Mouse (Mus musculus): ENCODE results near the gene Emc10. TPM values are rescaled to one million over a fixed set of nuclear protein-coding genes. Genes with fewer than 3 reads are reported as not detected.

Emc10 gene
- polyA plus RNA-seq, 1 experiment = 67.7 TPM

GRCm38 (mm10) chr7:44491391-44491790 lies 4.9 kb downstream of the Emc10 start:
- Histone ChIP-seq H3K27me3 (ENCODE audit: control insufficient read depth, insufficient read depth, low read length, poor library complexity, severe bottlenecking) (no peaks in the 10 kb centered on the region), H3K4me3 (ENCODE audit: low read depth, low read length) (no peak overlapping the region), H3K36me3 (ENCODE audit: control insufficient read depth, insufficient read depth, low read length, poor library complexity, severe bottlenecking) (no peaks in the 10 kb centered on the region), H3K9ac (ENCODE audit: low read depth, poor library complexity, severe bottlenecking) (no peak overlapping the region), H3K27ac (ENCODE audit: insufficient read depth, low read length) (no peak overlapping the region), H3K4me1 (ENCODE audit: control insufficient read depth, insufficient read depth, low read length) (peaks cover 8% of the 10 kb centered on the region), H3K9me3 (replicated peaks; ENCODE audit: control insufficient read depth, insufficient read depth, low read length, poor library complexity, severe bottlenecking) (no peaks in the 10 kb centered on the region)
- TF ChIP-seq CTCF (IDR thresholded peaks at IDR 0.05; ENCODE audit: low read depth, low read length) (no peak), POLR2A (IDR thresholded peaks at IDR 0.05; ENCODE audit: insufficient read depth, low read length) (no peak)

GRCm38 (mm10) chr7:44490281-44490680 lies 6.0 kb downstream of the Emc10 start:
- Histone ChIP-seq H3K27me3 (ENCODE audit: control insufficient read depth, insufficient read depth, low read length, poor library complexity, severe bottlenecking) (no peaks in the 10 kb centered on the region), H3K4me3 (ENCODE audit: low read depth, low read length) (no peak overlapping the region), H3K27ac (ENCODE audit: insufficient read depth, low read length) (no peak overlapping the region), H3K9me3 (replicated peaks; ENCODE audit: control insufficient read depth, insufficient read depth, low read length, poor library complexity, severe bottlenecking) (no peaks in the 10 kb centered on the region), H3K9ac (ENCODE audit: low read depth, poor library complexity, severe bottlenecking) (no peak overlapping the region), H3K36me3 (ENCODE audit: control insufficient read depth, insufficient read depth, low read length, poor library complexity, severe bottlenecking) (no peaks in the 10 kb centered on the region), H3K4me1 (ENCODE audit: control insufficient read depth, insufficient read depth, low read length) (peaks cover 8% of the 10 kb centered on the region)
- TF ChIP-seq POLR2A (IDR thresholded peaks at IDR 0.05; ENCODE audit: insufficient read depth, low read length) (no peak), CTCF (IDR thresholded peaks at IDR 0.05; ENCODE audit: low read depth, low read length) (no peak), EP300 (IDR thresholded peaks at IDR 0.05; ENCODE audit: insufficient read depth, low read depth, low read length) (no peak)

- H3K27ac ChIP-seq (ENCODE audit: insufficient read depth, low read length) = no peak overlapping the region
- no peaks in the 10 kb centered on the region for H3K36me3 ChIP-seq (ENCODE audit: control insufficient read depth, insufficient read depth, low read length, poor library complexity, severe bottlenecking)
- no peaks in the 10 kb centered on the region for H3K27me3 ChIP-seq (ENCODE audit: control insufficient read depth, insufficient read depth, low read length, poor library complexity, severe bottlenecking)
- peaks cover 14% of the 10 kb centered on the region for H3K4me1 ChIP-seq (ENCODE audit: control insufficient read depth, insufficient read depth, low read length)
- no peak overlapping the region for H3K4me3 ChIP-seq (ENCODE audit: low read depth, low read length)
- no peak overlapping the region for H3K9ac ChIP-seq (ENCODE audit: low read depth, poor library complexity, severe bottlenecking)
- no peak for TF ChIP-seq EP300 (IDR thresholded peaks at IDR 0.05; ENCODE audit: insufficient read depth, low read depth, low read length)
- TF ChIP-seq POLR2A (IDR thresholded peaks at IDR 0.05; ENCODE audit: insufficient read depth, low read length) = no peak
- TF ChIP-seq CTCF (IDR thresholded peaks at IDR 0.05; ENCODE audit: low read depth, low read length) = no peak
- no peaks in the 10 kb centered on the region for H3K9me3 ChIP-seq (replicated peaks; ENCODE audit: control insufficient read depth, insufficient read depth, low read length, poor library complexity, severe bottlenecking)
Measured at GRCm38 (mm10) chr7:44488545-44488944, 7.8 kb downstream of the Emc10 start.

GRCm38 (mm10) chr7:44487936-44488335 lies 8.4 kb downstream of the Emc10 start:
- H3K9me3 ChIP-seq (replicated peaks; ENCODE audit: control insufficient read depth, insufficient read depth, low read length, poor library complexity, severe bottlenecking) = no peaks in the 10 kb centered on the region
- TF ChIP-seq POLR2A (IDR thresholded peaks at IDR 0.05; ENCODE audit: insufficient read depth, low read length) (no peak), CTCF (IDR thresholded peaks at IDR 0.05; ENCODE audit: low read depth, low read length) (no peak), EP300 (IDR thresholded peaks at IDR 0.05; ENCODE audit: insufficient read depth, low read depth, low read length) (no peak)
- H3K27ac ChIP-seq (ENCODE audit: insufficient read depth, low read length) = no peak overlapping the region

GRCm38 (mm10) chr7:44486927-44487575 lies 9.3 kb downstream of the Emc10 start:
- H3K4me1 ChIP-seq (ENCODE audit: control insufficient read depth, insufficient read depth, low read length) = peaks cover 14% of the 10 kb centered on the region
- H3K36me3 ChIP-seq (ENCODE audit: control insufficient read depth, insufficient read depth, low read length, poor library complexity, severe bottlenecking) = no peaks in the 10 kb centered on the region
- no peaks in the 10 kb centered on the region for H3K27me3 ChIP-seq (ENCODE audit: control insufficient read depth, insufficient read depth, low read length, poor library complexity, severe bottlenecking)
- no peaks in the 10 kb centered on the region for H3K9me3 ChIP-seq (replicated peaks; ENCODE audit: control insufficient read depth, insufficient read depth, low read length, poor library complexity, severe bottlenecking)
- no peak overlapping the region for H3K9ac ChIP-seq (ENCODE audit: low read depth, poor library complexity, severe bottlenecking)
- TF ChIP-seq CTCF (IDR thresholded peaks at IDR 0.05; ENCODE audit: low read depth, low read length) = no peak
- no peak for TF ChIP-seq POLR2A (IDR thresholded peaks at IDR 0.05; ENCODE audit: insufficient read depth, low read length)
- TF ChIP-seq EP300 (IDR thresholded peaks at IDR 0.05; ENCODE audit: insufficient read depth, low read depth, low read length) = no peak
- no peak overlapping the region for H3K27ac ChIP-seq (ENCODE audit: insufficient read depth, low read length)
- H3K4me3 ChIP-seq (ENCODE audit: low read depth, low read length) = no peak overlapping the region

More at GRCm38 (mm10) chr7:44487936-44488335, 8.4 kb downstream of the Emc10 start:
- no peak overlapping the region for H3K9ac ChIP-seq (ENCODE audit: low read depth, poor library complexity, severe bottlenecking)
- H3K36me3 ChIP-seq (ENCODE audit: control insufficient read depth, insufficient read depth, low read length, poor library complexity, severe bottlenecking) = no peaks in the 10 kb centered on the region
- H3K27me3 ChIP-seq (ENCODE audit: control insufficient read depth, insufficient read depth, low read length, poor library complexity, severe bottlenecking) = no peaks in the 10 kb centered on the region
- H3K4me3 ChIP-seq (ENCODE audit: low read depth, low read length) = no peak overlapping the region
- peaks cover 14% of the 10 kb centered on the region for H3K4me1 ChIP-seq (ENCODE audit: control insufficient read depth, insufficient read depth, low read length)

GRCm38 (mm10) chr7:44485572-44486195 lies 10.6 kb downstream of the Emc10 start:
- 0 out of 2 replicates have a peak overlapping the region, but pooled peaks have one; percentile 14 for H3K27ac ChIP-seq (ENCODE audit: insufficient read depth, low read length)
- TF ChIP-seq EP300 (IDR thresholded peaks at IDR 0.05; ENCODE audit: insufficient read depth, low read depth, low read length) (no peak), CTCF (IDR thresholded peaks at IDR 0.05; ENCODE audit: low read depth, low read length) (no peak), POLR2A (IDR thresholded peaks at IDR 0.05; ENCODE audit: insufficient read depth, low read length) (no peak)
- H3K27me3 ChIP-seq (ENCODE audit: control insufficient read depth, insufficient read depth, low read length, poor library complexity, severe bottlenecking) = no peaks in the 10 kb centered on the region; the same call in 1 of the 2 replicates
- peaks cover 14% of the 10 kb centered on the region for H3K4me1 ChIP-seq (ENCODE audit: control insufficient read depth, insufficient read depth, low read length)
- no peaks in the 10 kb centered on the region for H3K9me3 ChIP-seq (replicated peaks; ENCODE audit: control insufficient read depth, insufficient read depth, low read length, poor library complexity, severe bottlenecking)
- no peak overlapping the region for H3K4me3 ChIP-seq (ENCODE audit: low read depth, low read length)
- no peak overlapping the region for H3K9ac ChIP-seq (ENCODE audit: low read depth, poor library complexity, severe bottlenecking)
- no peaks in the 10 kb centered on the region for H3K36me3 ChIP-seq (ENCODE audit: control insufficient read depth, insufficient read depth, low read length, poor library complexity, severe bottlenecking)
